Mouse (Mus musculus) neural tube, embryonic 14.5 days (tissue): ENCODE data around the gene Tcaim. TPM values are rescaled to one million over a fixed set of nuclear protein-coding genes. Genes with fewer than 3 reads are reported as not detected.
"Not testable (repeated sequence)": the region's sequence is repeated elsewhere in the genome, so short reads cannot be mapped to it uniquely, and the experiment has no call there.

Experiments used
- ATAC-seq: fragments of 200-750 bp; cut with Nextera tagmentation; 2 replicates; pipeline ENCODE4 v1.8.0; 2017; ENCODE audit warnings: low read depth, mild to moderate bottlenecking, moderate TSS enrichment, moderate library complexity
- H3K27ac ChIP-seq: fragments of 300-500 bp; sonication (generic); 2 replicates; pipeline ENCODE4 v1.5.1; 2014; ENCODE audit warnings: low read depth, mild to moderate bottlenecking, control low read depth, low read length, moderate library complexity, mixed read lengths
- H3K27me3 ChIP-seq: fragments of 300-500 bp; sonication (generic); 2 replicates; pipeline ENCODE4 v1.6.1; 2014; ENCODE audit warnings: low read length; ENCODE audit not compliant: control insufficient read depth, insufficient read depth
- H3K36me3 ChIP-seq: fragments of 300-500 bp; sonication (generic); 2 replicates; pipeline ENCODE4 v1.6.1; 2014; ENCODE audit warnings: low read length, mixed read lengths; ENCODE audit not compliant: control insufficient read depth, insufficient read depth
- H3K4me1 ChIP-seq: fragments of 300-500 bp; sonication (generic); 2 replicates; pipeline ENCODE4 v1.6.1; 2014; ENCODE audit warnings: low read length; ENCODE audit not compliant: control insufficient read depth, insufficient read depth
- H3K4me2 ChIP-seq: fragments of 300-500 bp; sonication (generic); 2 replicates; pipeline ENCODE4 v1.6.1; 2014; ENCODE audit warnings: mild to moderate bottlenecking, low read depth, low read length, control low read depth
- H3K4me3 ChIP-seq: fragments of 300-500 bp; sonication (generic); 2 replicates; pipeline ENCODE4 v1.5.1; 2014; ENCODE audit warnings: low read depth, low read length, control low read depth, mixed read lengths
- H3K9ac ChIP-seq: fragments of 300-500 bp; sonication (generic); replicated peaks from 2 replicates; pipeline ENCODE4 v1.6.1; 2014; ENCODE audit warnings: low read depth, mild to moderate bottlenecking, control low read depth, low read length, mixed read lengths
- H3K9me3 ChIP-seq: fragments of 300-500 bp; sonication (generic); 2 replicates; pipeline ENCODE4 v1.6.1; 2016; ENCODE audit warnings: low read length; ENCODE audit not compliant: control insufficient read depth
- WGBS: fragments of 180-500 bp; shearing (Covaris S2); extraction: QIAGEN DNeasy Blood & Tissue Kit; methylation state at CpG from one replicate; pipeline ENCODE4 v1.1.7; 2014; 5-methylcytosine and 5-hydroxymethylcytosine counted together
- polyA plus RNA-seq: library from polyadenylated mRNA; unstranded; fragments of >200 nt; fragmentation: Nextera tagmentation; extraction: Ambion mirVana; gene quantifications from 2 replicates; pipeline ENCODE4 v1.2.1, GENCODE M21; 2014

Gene Tcaim
- polyA plus RNA-seq, 1 experiment from 2014 or later = 12.1 TPM

DNA sequence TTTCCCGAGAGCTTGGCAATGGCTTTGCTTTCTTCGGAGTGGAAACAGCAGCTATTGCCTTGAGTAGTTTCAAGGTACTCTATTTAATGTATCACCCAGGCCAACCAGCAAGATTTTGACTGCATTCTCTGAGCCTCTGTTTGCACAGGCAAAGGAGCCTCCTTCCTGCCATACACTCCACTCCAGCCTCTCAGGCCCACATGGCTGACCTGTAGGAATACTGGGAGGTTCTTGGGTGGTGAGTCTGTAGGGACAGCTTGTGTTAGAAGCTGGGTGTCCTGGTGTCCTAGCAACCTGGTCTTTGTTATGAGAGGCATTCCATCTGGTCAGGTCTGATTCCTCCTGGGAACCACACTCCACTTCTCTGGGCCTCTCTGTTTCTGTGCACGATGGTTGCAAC lies 38.4 kb downstream of the Tcaim start, which contains the start of gene Gm35549:
Gm35549 (minus strand) TSS at position 276 of the 400 bp plus-strand sequence.
- H3K4me3 ChIP-seq = no peak within 1 kb of the TSS
- no peaks in the 10 kb centered on the region for H3K27me3 ChIP-seq
- no peak within 1 kb of the TSS for H3K4me2 ChIP-seq
- no peaks in the 10 kb centered on the region for H3K4me1 ChIP-seq
- no peak within 1 kb of the TSS for H3K9ac ChIP-seq
- H3K9me3 ChIP-seq = no peaks in the 10 kb centered on the region
- no peak within 1 kb of the TSS for H3K27ac ChIP-seq
- 82% methylated on average over 3 of the region's 3 CpGs for WGBS
- no peaks in the 10 kb centered on the region for H3K36me3 ChIP-seq
- ATAC-seq = no peak

DNA sequence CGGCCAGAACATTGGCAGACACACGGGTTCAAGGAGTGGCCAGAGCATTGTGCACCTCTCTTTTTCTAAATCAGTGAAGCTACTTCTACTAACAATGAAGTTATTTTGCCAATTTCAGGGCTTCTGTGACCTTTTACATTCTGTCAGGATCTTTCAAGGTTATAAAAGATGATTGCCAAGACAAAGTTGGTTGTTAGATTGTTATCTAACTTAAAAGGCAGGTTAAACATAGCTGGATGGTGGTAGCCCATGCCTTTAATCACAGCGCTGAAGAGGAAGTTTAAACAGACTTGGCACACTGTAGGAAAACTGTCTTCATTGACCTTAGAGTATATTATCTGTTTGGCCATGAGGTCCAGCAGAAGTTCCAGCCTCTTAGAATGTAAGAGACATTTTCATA lies 40.3 kb downstream of the Tcaim start:
- Histone ChIP-seq H3K27me3 (no peaks in the 10 kb centered on the region), H3K4me3 (no peak overlapping the region), H3K36me3 (peaks cover 9% of the 10 kb centered on the region; the same call in 1 of the 2 replicates), H3K9ac (no peak overlapping the region), H3K9me3 (no peaks in the 10 kb centered on the region), H3K4me2 (no peak overlapping the region), H3K27ac (no peak overlapping the region), H3K4me1 (no peaks in the 10 kb centered on the region)
- ATAC-seq = no peak
- WGBS = 86% methylated on average over 3 of the region's 3 CpGs

DNA sequence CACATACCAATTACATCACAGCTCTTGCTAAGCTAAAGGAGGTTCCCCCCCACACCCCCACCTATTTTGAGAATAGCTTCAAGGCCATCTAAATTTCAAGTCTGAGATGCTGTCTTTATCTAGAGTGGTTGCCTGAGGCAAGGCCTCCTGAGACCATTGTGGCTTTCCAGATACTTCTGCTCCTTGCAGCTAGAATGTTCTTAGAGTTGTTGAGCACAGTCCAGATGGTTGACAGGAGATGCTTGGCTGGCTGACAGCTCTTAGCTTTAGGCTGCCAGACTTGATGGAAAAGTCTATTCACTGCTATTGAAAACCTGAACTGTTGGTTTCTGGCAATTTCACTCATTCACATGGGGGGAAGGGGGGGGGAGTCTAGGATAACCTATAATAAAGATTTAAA lies 40.8 kb downstream of the Tcaim start:
- Histone ChIP-seq H3K4me1 (no peaks in the 10 kb centered on the region), H3K9ac (no peak overlapping the region), H3K9me3 (no peaks in the 10 kb centered on the region), H3K36me3 (peaks cover 14% of the 10 kb centered on the region), H3K4me2 (no peak overlapping the region), H3K4me3 (no peak overlapping the region), H3K27me3 (no peaks in the 10 kb centered on the region), H3K27ac (no peak overlapping the region)
- no peak for ATAC-seq

DNA sequence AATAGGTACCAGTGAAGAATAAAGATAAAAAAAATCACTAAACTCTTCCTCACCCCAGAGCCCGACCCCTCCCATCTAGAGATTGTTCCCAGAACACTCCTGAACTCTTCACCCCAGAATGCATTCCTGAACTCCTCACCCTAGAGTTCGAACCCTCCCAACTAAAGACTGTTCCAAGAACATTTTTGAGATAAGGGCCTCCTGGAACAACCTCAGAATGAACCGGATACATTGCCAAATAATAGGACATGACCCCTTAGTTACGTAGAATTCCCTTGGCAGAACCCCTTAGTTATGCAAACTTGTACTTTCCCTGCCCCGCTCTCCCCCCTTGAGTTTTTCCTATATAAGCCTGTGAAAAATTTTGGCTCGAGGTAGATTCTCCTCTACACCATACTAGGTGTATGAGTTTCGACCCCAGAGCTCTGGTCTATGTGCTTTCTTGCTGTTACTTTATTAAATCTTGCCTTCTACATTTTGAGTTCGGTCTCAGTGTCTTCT lies 42.5 kb downstream of the Tcaim start:
- not testable (repeated sequence) for H3K9ac ChIP-seq, H3K4me3 ChIP-seq, H3K9me3 ChIP-seq, H3K4me2 ChIP-seq, H3K4me1 ChIP-seq, ATAC-seq, H3K27me3 ChIP-seq, H3K27ac ChIP-seq
- 98% methylated on average over 5 of the region's 8 CpGs for WGBS
- H3K36me3 ChIP-seq = peaks cover 31% of the 10 kb centered on the region

DNA sequence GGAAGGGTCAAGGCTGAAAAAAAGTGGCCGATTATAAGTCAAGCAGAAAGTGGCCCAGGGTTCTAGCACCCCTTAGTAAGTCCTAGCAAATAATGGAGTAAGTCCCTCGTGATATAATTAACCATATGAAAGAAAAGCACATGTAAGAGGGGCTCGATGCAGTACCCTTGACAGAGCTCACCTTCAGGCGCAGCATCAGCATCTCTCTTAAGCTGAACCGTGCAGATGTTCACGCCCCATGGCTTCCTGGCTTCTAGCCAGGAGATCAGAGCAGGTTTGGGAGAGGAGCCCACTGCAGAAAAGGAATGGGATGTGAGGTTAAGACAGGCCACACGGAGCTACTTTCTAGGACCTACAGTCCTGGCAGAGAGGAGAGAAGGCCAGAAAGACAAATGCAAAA lies 49.2 kb downstream of the Tcaim start:
- Histone ChIP-seq H3K4me3 (no peak overlapping the region), H3K4me2 (no peak overlapping the region), H3K27me3 (no peaks in the 10 kb centered on the region), H3K4me1 (no peaks in the 10 kb centered on the region), H3K9me3 (no peaks in the 10 kb centered on the region), H3K36me3 (peaks cover 84% of the 10 kb centered on the region), H3K9ac (no peak overlapping the region), H3K27ac (no peak overlapping the region)
- WGBS = 95% methylated on average over 7 of the region's 7 CpGs
- ATAC-seq = no peak

DNA sequence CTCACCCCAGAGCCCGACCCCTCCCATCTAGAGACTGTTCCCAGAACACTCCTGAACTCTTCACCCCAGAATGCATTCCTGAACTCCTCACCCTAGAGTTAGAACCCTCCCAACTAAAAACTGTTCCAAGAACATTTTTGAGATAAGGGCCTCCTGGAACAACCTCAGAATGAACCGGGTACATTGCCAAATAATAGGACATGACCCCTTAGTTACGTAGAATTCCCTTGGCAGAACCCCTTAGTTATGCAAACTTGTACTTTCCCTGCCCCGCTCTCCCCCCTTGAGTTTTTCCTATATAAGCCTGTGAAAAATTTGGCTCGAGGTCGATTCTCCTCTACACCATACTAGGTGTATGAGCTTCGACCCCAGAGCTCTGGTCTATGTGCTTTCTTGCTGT lies 49.8 kb downstream of the Tcaim start:
- not testable (repeated sequence) for H3K4me1 ChIP-seq, ATAC-seq, H3K27me3 ChIP-seq, H3K9ac ChIP-seq, H3K27ac ChIP-seq, H3K4me2 ChIP-seq, H3K4me3 ChIP-seq, H3K9me3 ChIP-seq
- peaks cover 84% of the 10 kb centered on the region for H3K36me3 ChIP-seq
- WGBS = 100% methylated on average over 2 of the region's 7 CpGs

DNA sequence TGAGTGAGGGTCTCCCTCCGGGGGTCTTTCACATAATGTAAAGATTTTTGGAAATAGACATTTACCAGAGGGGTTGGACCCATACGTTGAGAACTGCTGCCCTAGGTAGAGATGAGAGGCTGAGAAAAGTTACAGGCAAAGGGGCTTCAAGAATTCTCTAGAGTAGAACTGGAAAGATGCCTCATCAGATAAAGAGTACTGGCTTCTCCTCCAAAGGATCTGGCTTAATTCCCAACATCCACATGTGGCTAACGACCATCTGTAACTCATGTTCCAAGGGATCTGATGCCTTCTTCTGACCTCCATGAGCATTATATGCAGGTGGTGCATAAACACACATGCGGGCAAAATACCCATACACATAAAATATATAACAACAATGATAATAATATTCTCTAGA lies 50.3 kb downstream of the Tcaim start:
- H3K27me3 ChIP-seq = no peaks in the 10 kb centered on the region
- no peak overlapping the region for H3K9ac ChIP-seq
- H3K27ac ChIP-seq = no peak overlapping the region
- no peak for ATAC-seq
- no peak overlapping the region for H3K4me2 ChIP-seq
- H3K9me3 ChIP-seq = no peaks in the 10 kb centered on the region
- peaks cover 83% of the 10 kb centered on the region for H3K36me3 ChIP-seq
- WGBS = 98% methylated on average over 4 of the region's 4 CpGs
- H3K4me3 ChIP-seq = no peak overlapping the region
- no peaks in the 10 kb centered on the region for H3K4me1 ChIP-seq

DNA sequence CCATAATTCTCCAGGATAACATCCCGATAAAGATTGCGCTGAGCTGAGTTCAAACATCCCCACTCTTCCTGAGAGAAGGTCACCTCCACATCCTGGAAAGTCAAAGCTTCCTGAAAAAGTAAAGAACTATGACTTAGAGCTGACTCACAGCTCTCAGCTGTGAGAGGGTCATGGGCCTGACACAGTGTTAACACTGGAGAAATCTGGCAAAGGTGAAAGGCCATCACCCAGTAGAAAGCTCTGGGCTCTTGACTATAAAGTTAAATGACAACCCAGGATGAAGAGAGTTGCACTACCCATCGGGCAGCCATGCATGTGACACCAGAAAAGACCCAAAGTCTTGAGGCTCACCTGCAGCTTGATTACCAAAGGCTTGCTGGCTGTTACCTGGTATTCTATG lies 51.4 kb downstream of the Tcaim start:
- Histone ChIP-seq H3K4me3 (no peak overlapping the region), H3K27me3 (no peaks in the 10 kb centered on the region), H3K27ac (no peak overlapping the region), H3K9me3 (no peaks in the 10 kb centered on the region), H3K4me2 (no peak overlapping the region), H3K4me1 (no peaks in the 10 kb centered on the region), H3K9ac (no peak overlapping the region), H3K36me3 (peaks cover 84% of the 10 kb centered on the region)
- 97% methylated on average over 3 of the region's 3 CpGs for WGBS
- ATAC-seq = no peak

DNA sequence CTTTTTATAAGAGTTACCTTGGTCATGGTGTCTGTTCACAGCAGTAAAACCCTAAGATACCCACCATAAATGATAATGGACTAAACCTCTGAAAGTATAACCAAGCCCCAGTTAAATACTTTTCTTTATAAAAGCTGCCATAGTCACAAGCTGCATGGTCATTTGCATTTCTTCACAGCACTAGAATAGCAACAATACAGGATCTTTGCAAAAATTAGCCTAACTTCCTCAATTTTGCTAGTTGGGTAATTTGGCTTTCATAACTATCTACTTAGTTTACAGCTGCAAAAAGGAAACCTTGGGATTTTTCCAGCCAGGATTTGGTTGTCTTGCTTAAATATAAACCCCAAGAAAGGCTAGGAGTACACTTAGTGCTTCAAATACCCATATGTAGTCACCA lies 55.4 kb downstream of the Tcaim start:
- Histone ChIP-seq H3K27me3 (no peaks in the 10 kb centered on the region), H3K27ac (no peak overlapping the region), H3K9me3 (no peaks in the 10 kb centered on the region), H3K36me3 (peaks cover 55% of the 10 kb centered on the region), H3K4me2 (no peak overlapping the region), H3K4me1 (peaks cover 9% of the 10 kb centered on the region), H3K9ac (no peak overlapping the region), H3K4me3 (no peak overlapping the region)
- no peak for ATAC-seq

DNA sequence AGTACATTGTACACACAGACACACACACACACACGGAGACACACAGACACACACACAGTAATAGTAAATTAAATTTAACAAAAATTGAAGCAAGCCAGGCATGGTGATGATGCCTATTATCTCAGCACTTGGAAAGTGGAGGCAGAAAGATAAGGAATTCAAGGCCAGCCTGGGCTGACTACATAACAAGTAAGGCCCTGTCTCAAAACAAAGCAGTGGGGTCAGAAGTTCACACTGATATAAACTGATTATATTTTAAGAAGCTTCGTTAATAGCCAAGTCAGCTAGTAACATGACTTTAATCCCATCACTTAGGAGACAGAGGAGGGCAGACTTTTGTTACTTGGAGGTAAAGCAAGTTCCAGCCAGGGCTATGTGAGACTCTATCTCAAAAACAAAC lies 58.4 kb downstream of the Tcaim start:
- Histone ChIP-seq H3K4me3 (no peak overlapping the region), H3K27me3 (no peaks in the 10 kb centered on the region), H3K9me3 (no peaks in the 10 kb centered on the region), H3K4me2 (no peak overlapping the region), H3K27ac (no peak overlapping the region), H3K4me1 (peaks cover 9% of the 10 kb centered on the region), H3K36me3 (peaks cover 29% of the 10 kb centered on the region), H3K9ac (no peak overlapping the region)
- 92% methylated on average over 2 of the region's 2 CpGs for WGBS
- no peak for ATAC-seq
